Mouse (Mus musculus) megakaryocyte, embryonic 14.5 days (primary cell): ENCODE data around the gene Cish.

Experiments
- FLI1 ChIP-seq: IDR thresholded peaks from 2 replicates; pipeline ENCODE4 v1.6.1; 2012; ENCODE audit warnings: low read length, inconsistent platforms, mixed read lengths
- GATA1 ChIP-seq: IDR thresholded peaks from 3 replicates; pipeline ENCODE4 v1.6.1; 2012; ENCODE audit warnings: mixed read lengths, low read length, inconsistent platforms, borderline replicate concordance

GRCm38 (mm10) chr9:107279378-107280321, 16.2 kb upstream of the Cish start:
- TF ChIP-seq GATA1 (no peak), FLI1 (no peak)
